18 mouse cellular contexts compared by ENCODE assay signal in genomic region chr7:82943797-82944196, GRCm38 (mm10).
"Had no signal": no experiment of that assay in that cellular context is flagged by ENCODE, and none has a peak within 500 bp of the region (broad histone marks: within the 10 kb centered on the region; RNA-seq: fewer than 3 reads in every experiment).

No protein-coding gene starts in this region.

- ATAC-seq: intestine, postnatal 0 days; liver, postnatal 0 days had no signal

- H3K9me3 ChIP-seq: limb, embryonic 15.5 days; lung, embryonic 15.5 days; midbrain, embryonic 10.5 days; stomach, embryonic 15.5 days had no signal

- H3K4me1 ChIP-seq: limb, embryonic 15.5 days; megakaryocyte, embryonic 14.5 days; midbrain, embryonic 10.5 days; neural tube, embryonic 13.5 days; stomach, embryonic 15.5 days had no signal

- H3K27me3 ChIP-seq: limb, embryonic 12.5 days; limb, embryonic 15.5 days; lung, embryonic 15.5 days; neural tube, embryonic 13.5 days; stomach, embryonic 15.5 days had no signal

- DNase-seq: kidney, adult 2 months; kidney, postnatal 25 days; left cerebral cortex, postnatal 4 days; liver, postnatal 0 days; lung, postnatal 36 days; midbrain, embryonic 14.5 days; thymus, postnatal 25 days had no signal

- H3K27ac ChIP-seq: kidney, postnatal 0 days; limb, embryonic 12.5 days; limb, embryonic 15.5 days; liver, embryonic 14.5 days; lung, embryonic 15.5 days; midbrain, embryonic 10.5 days; neural tube, embryonic 13.5 days; stomach, embryonic 15.5 days had no signal

- H3K36me3 ChIP-seq: limb, embryonic 12.5 days; limb, embryonic 15.5 days; lung, embryonic 15.5 days; midbrain, embryonic 10.5 days; neural tube, embryonic 13.5 days; stomach, embryonic 15.5 days had no signal

- H3K9ac ChIP-seq: limb, embryonic 12.5 days; limb, embryonic 15.5 days; liver, embryonic 14.5 days; liver, postnatal 0 days; lung, embryonic 15.5 days; neural tube, embryonic 13.5 days; stomach, embryonic 15.5 days had no signal

- H3K4me2 ChIP-seq: limb, embryonic 12.5 days; limb, embryonic 15.5 days; liver, embryonic 11.5 days; lung, embryonic 15.5 days; neural tube, embryonic 13.5 days; stomach, embryonic 15.5 days had no signal

- H3K4me3 ChIP-seq: limb, embryonic 12.5 days; limb, embryonic 15.5 days; lung, embryonic 15.5 days; megakaryocyte, embryonic 14.5 days; midbrain, embryonic 10.5 days; neural tube, embryonic 13.5 days; stomach, embryonic 15.5 days had no signal
